Comparison of ENCODE assay signal across 9 mouse cellular contexts in the genomic region with DNA sequence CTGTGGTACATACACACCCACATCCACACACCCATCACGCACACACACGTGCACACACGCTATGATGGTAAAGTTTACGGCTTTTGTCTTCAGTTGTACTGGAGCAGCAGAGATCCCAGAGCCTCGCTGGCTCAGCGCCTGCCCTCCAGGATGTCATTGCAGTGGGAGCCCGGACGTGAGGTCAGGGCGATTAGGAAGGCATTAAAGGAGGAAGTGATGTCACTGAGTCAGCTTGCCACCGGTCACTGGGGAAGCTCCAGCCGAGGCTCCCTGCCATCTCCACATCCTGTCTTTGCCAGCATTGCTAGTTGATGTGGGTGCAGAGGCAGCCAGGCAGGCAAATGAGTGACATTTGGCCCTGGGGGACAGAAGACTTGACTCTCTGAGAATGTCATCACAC.
DNase-seq lines count a peak whose midpoint lies in the region; ATAC-seq and TF ChIP-seq lines count a peak whose summit lies in the region.
"Had no signal": no experiment of that assay in that cellular context is flagged by ENCODE, and none has a peak within 500 bp of the region (broad histone marks: within the 10 kb centered on the region; RNA-seq: fewer than 3 reads in every experiment).

No protein-coding gene starts in this region.

- peak overlapping the region; percentile 8 for H3ac ChIP-seq in C2C12 (ENCODE audit: control insufficient read depth, insufficient read length, low read depth)

- no peak overlapping the region for H3K9ac ChIP-seq in heart, embryonic 15.5 days
- H3K9ac ChIP-seq in liver, embryonic 11.5 days (ENCODE audit: low read depth, low read length) = 0 out of 2 replicates have a peak overlapping the region, but pooled peaks have one; percentile 25
- no peak overlapping the region for H3K9ac ChIP-seq in midbrain, embryonic 15.5 days
- H3K9ac ChIP-seq: limb, embryonic 13.5 days had no signal

- no peaks in the 10 kb centered on the region for H3K79me3 ChIP-seq in C2C12 (ENCODE audit: low read depth)

- no peaks in the 10 kb centered on the region for H3K79me2 ChIP-seq in C2C12 (ENCODE audit: control insufficient read depth, insufficient read depth)

- H3K36me3 ChIP-seq in C2C12 (ENCODE audit: control insufficient read depth, insufficient read depth) = peaks cover 8% of the 10 kb centered on the region
- H3K36me3 ChIP-seq in heart, embryonic 15.5 days = no peaks in the 10 kb centered on the region
- H3K36me3 ChIP-seq in liver, embryonic 11.5 days (ENCODE audit: control insufficient read depth, insufficient read depth, low read length) = no peaks in the 10 kb centered on the region
- no peaks in the 10 kb centered on the region for H3K36me3 ChIP-seq in midbrain, embryonic 15.5 days (replicated peaks)

- H3K4me1 ChIP-seq in heart, embryonic 15.5 days (replicated peaks) = peaks cover 7% of the 10 kb centered on the region
- H3K4me1 ChIP-seq in liver, embryonic 11.5 days (replicated peaks; ENCODE audit: control insufficient read depth, insufficient read depth, low read length) = peaks cover 4% of the 10 kb centered on the region
- H3K4me1 ChIP-seq in midbrain, embryonic 15.5 days = peaks cover 9% of the 10 kb centered on the region; the same call in 1 of the 2 replicates

- peak overlapping the region; percentile 22; the same call in 1 of the 2 replicates for H3K27ac ChIP-seq in heart, embryonic 15.5 days
- no peak overlapping the region for H3K27ac ChIP-seq in liver, embryonic 11.5 days (ENCODE audit: low read depth, low read length)
- no peak overlapping the region for H3K27ac ChIP-seq in midbrain, embryonic 15.5 days
- H3K27ac ChIP-seq: limb, embryonic 13.5 days had no signal

- TF ChIP-seq CTCF in C2C12 (IDR thresholded peaks at IDR 0.05; ENCODE audit: control insufficient read depth, insufficient read depth, insufficient read length) = no peak

- 55% methylated on average over 11 of the region's 11 CpGs for WGBS in heart, embryonic 15.5 days
- 58% methylated on average over 11 of the region's 11 CpGs for WGBS in liver, embryonic 11.5 days
- WGBS in midbrain, embryonic 15.5 days = 82% methylated on average over 11 of the region's 11 CpGs

- H3K27me3 ChIP-seq in C2C12 (ENCODE audit: control insufficient read depth, insufficient read depth, insufficient read length) = no peaks in the 10 kb centered on the region
- no peaks in the 10 kb centered on the region for H3K27me3 ChIP-seq in heart, embryonic 15.5 days
- no peaks in the 10 kb centered on the region for H3K27me3 ChIP-seq in liver, embryonic 11.5 days (replicated peaks; ENCODE audit: control insufficient read depth, insufficient read depth, low read length)
- H3K27me3 ChIP-seq in midbrain, embryonic 15.5 days (replicated peaks) = no peaks in the 10 kb centered on the region
- H3K27me3 ChIP-seq: limb, embryonic 13.5 days had no signal

- peak; percentile 60; the same call in 1 of the 2 replicates for ATAC-seq in heart, embryonic 15.5 days (replicated peaks; ENCODE audit: insufficient number of reproducible peaks, insufficient read depth, low FRiP score, low read depth)
- peak; percentile 51; the same call in 1 of the 2 replicates for ATAC-seq in liver, embryonic 11.5 days (replicated peaks; ENCODE audit: low FRiP score)
- no peak for ATAC-seq in midbrain, embryonic 15.5 days (replicated peaks)

- H3K4me2 ChIP-seq in heart, embryonic 15.5 days = peak overlapping the region; percentile 34
- H3K4me2 ChIP-seq in liver, embryonic 11.5 days = peak overlapping the region; percentile 51
- H3K4me2 ChIP-seq in midbrain, embryonic 15.5 days = no peak overlapping the region
- H3K4me2 ChIP-seq: limb, embryonic 13.5 days had no signal

- no peaks in the 10 kb centered on the region for H3K9me3 ChIP-seq in heart, embryonic 15.5 days (replicated peaks)
- H3K9me3 ChIP-seq in liver, embryonic 11.5 days (ENCODE audit: control insufficient read depth, low read length) = no peaks in the 10 kb centered on the region
- H3K9me3 ChIP-seq in midbrain, embryonic 15.5 days = no peaks in the 10 kb centered on the region
- H3K9me3 ChIP-seq: limb, embryonic 13.5 days had no signal

- DNase-seq in adrenal gland, postnatal 25 days = peak; percentile 44
- no peak for DNase-seq in liver, embryonic 11.5 days (ENCODE audit: low spot score)
- peak; percentile 80 for DNase-seq in skeletal muscle tissue, adult 2 months (ENCODE audit: low read depth, low spot score)
- DNase-seq in cerebellum, adult 8-10 months = no peak
- no peak for DNase-seq in testis, postnatal 14 days (ENCODE audit: low spot score)

- H3K4me3 ChIP-seq in C2C12 (ENCODE audit: insufficient read depth, poor library complexity, severe bottlenecking) = no peak overlapping the region
- H3K4me3 ChIP-seq in heart, embryonic 15.5 days = no peak overlapping the region
- peak overlapping the region; percentile 8; the same call in 1 of the 2 replicates for H3K4me3 ChIP-seq in liver, embryonic 11.5 days (ENCODE audit: low read depth, low read length)
- H3K4me3 ChIP-seq in midbrain, embryonic 15.5 days = no peak overlapping the region
- H3K4me3 ChIP-seq: limb, embryonic 13.5 days had no signal

TF ChIP-seq in C2C12, 6 proteins besides CTCF, POLR2A, EP300 and RAD21:
- TF ChIP-seq MYOG (IDR thresholded peaks at IDR 0.05; ENCODE audit: control insufficient read depth, extremely low read depth, insufficient read length) = no peak
- no peak for TF ChIP-seq MAX (IDR thresholded peaks at IDR 0.05)
- TF ChIP-seq FOSL1 (IDR thresholded peaks at IDR 0.05; ENCODE audit: insufficient read depth, low read length, poor library complexity, severe bottlenecking) = no peak
- no peak for TF ChIP-seq MYOD1 (IDR thresholded peaks at IDR 0.05; ENCODE audit: control insufficient read depth, insufficient read length, low read depth)
- no peak for TF ChIP-seq CEBPB (IDR thresholded peaks at IDR 0.05; ENCODE audit: low read depth)
- TF ChIP-seq USF1 (IDR thresholded peaks at IDR 0.05; ENCODE audit: low read depth) = no peak

Comparison
In these comparisons a context has a peak if more than half of its experiments do, and no peak if none do; other contexts are left out.
1. DNase-seq: peak in adrenal gland, postnatal 25 days (single experiment) and skeletal muscle tissue, adult 2 months (single experiment); none in liver, embryonic 11.5 days (single experiment), cerebellum, adult 8-10 months (single experiment) and testis, postnatal 14 days (single experiment).